Mouse (Mus musculus) midbrain, embryonic 13.5 days (tissue): ENCODE measurements around the gene H2-Ab1. TPM values are rescaled to one million over a fixed set of nuclear protein-coding genes. Genes with fewer than 3 reads are reported as not detected.

Experiments
- ATAC-seq: fragments of 200-750 bp; cut with Nextera tagmentation; 2 replicates; pipeline ENCODE4 v1.8.0; 2017; ENCODE audit warnings: mild to moderate bottlenecking, moderate TSS enrichment, moderate library complexity
- H3K27ac ChIP-seq: fragments of 300-500 bp; sonication (generic); 2 replicates; pipeline ENCODE4 v1.5.1; 2015; ENCODE audit warnings: inconsistent platforms, mild to moderate bottlenecking, moderate library complexity
- H3K27me3 ChIP-seq: fragments of 300-500 bp; sonication (generic); 2 replicates; pipeline ENCODE4 v1.6.1; 2015; ENCODE audit warnings: mild to moderate bottlenecking, inconsistent platforms
- H3K36me3 ChIP-seq: fragments of 300-500 bp; sonication (generic); 2 replicates; pipeline ENCODE4 v1.6.1; 2015; ENCODE audit warnings: mild to moderate bottlenecking, inconsistent platforms
- H3K4me1 ChIP-seq: fragments of 300-500 bp; sonication (generic); replicated peaks from 2 replicates; pipeline ENCODE4 v1.6.1; 2015; ENCODE audit warnings: inconsistent platforms
- H3K4me2 ChIP-seq: fragments of 300-500 bp; sonication (generic); replicated peaks from 2 replicates; pipeline ENCODE4 v1.6.1; 2015; ENCODE audit warnings: moderate library complexity, mild to moderate bottlenecking, inconsistent platforms
- H3K4me3 ChIP-seq: fragments of 300-500 bp; sonication (generic); replicated peaks from 2 replicates; pipeline ENCODE4 v1.5.1; 2015; ENCODE audit warnings: mild to moderate bottlenecking, inconsistent platforms
- H3K9ac ChIP-seq: fragments of 300-500 bp; sonication (generic); replicated peaks from 2 replicates; pipeline ENCODE4 v1.6.1; 2015; ENCODE audit warnings: mild to moderate bottlenecking, inconsistent platforms
- H3K9me3 ChIP-seq: fragments of 300-500 bp; sonication (generic); 2 replicates; pipeline ENCODE4 v1.6.1; 2016; ENCODE audit warnings: mild to moderate bottlenecking, inconsistent platforms
- WGBS: fragments of 180-500 bp; shearing (Covaris S2); methylation state at CpG from one replicate; pipeline ENCODE4 v1.1.7; 2015; 5-methylcytosine and 5-hydroxymethylcytosine counted together
- polyA plus RNA-seq: library from polyadenylated mRNA; unstranded; fragments of >200 nt; fragmentation: Nextera tagmentation; extraction: Ambion mirVana; gene quantifications from 2 replicates; pipeline ENCODE4 v1.2.1, GENCODE M21; 2015

The H2-Ab1 gene
- polyA plus RNA-seq, 1 experiment from 2014 or later, result 1.7 TPM

GRCm38 (mm10) chr17:34286999-34287398 is 29.5 kb downstream of the H2-Ab1 start:
- no peaks in the 10 kb centered on the region for H3K4me1 ChIP-seq
- no peak overlapping the region for H3K4me2 ChIP-seq
- H3K36me3 ChIP-seq, result no peaks in the 10 kb centered on the region
- no peak overlapping the region for H3K27ac ChIP-seq
- no peak for ATAC-seq
- no peaks in the 10 kb centered on the region for H3K27me3 ChIP-seq
- no peak overlapping the region for H3K4me3 ChIP-seq
- WGBS, result 72% methylated on average over 6 of the region's 6 CpGs
- no peak overlapping the region for H3K9ac ChIP-seq
- H3K9me3 ChIP-seq, result no peaks in the 10 kb centered on the region

GRCm38 (mm10) chr17:34287648-34288047 is 30.2 kb downstream of the H2-Ab1 start, which contains the start of gene H2-Aa:
Gene H2-Aa, minus strand, starts transcription at chr17:34287823.
- Histone ChIP-seq H3K9ac (no peak within 1 kb of the TSS), H3K4me1 (no peaks in the 10 kb centered on the region), H3K4me2 (no peak within 1 kb of the TSS), H3K27me3 (no peaks in the 10 kb centered on the region), H3K36me3 (no peaks in the 10 kb centered on the region), H3K4me3 (no peak within 1 kb of the TSS), H3K9me3 (no peaks in the 10 kb centered on the region), H3K27ac (no peak within 1 kb of the TSS)
- WGBS, result 16% methylated on average over 8 of the region's 8 CpGs
- ATAC-seq, result 0 out of 2 replicates have a peak, but pooled peaks have one; percentile 20

- Histone ChIP-seq H3K27me3 (no peaks in the 10 kb centered on the region), H3K27ac (no peak overlapping the region), H3K9me3 (no peaks in the 10 kb centered on the region), H3K36me3 (no peaks in the 10 kb centered on the region), H3K9ac (no peak overlapping the region), H3K4me2 (no peak overlapping the region), H3K4me1 (no peaks in the 10 kb centered on the region), H3K4me3 (no peak overlapping the region)
- WGBS, result 68% methylated on average over 3 of the region's 3 CpGs
- no peak for ATAC-seq
Observed at GRCm38 (mm10) chr17:34288131-34288530, 30.6 kb downstream of the H2-Ab1 start.

GRCm38 (mm10) chr17:34291609-34292008 is 34.1 kb downstream of the H2-Ab1 start:
- H3K9me3 ChIP-seq, result no peaks in the 10 kb centered on the region
- ATAC-seq, result peak; percentile 93
- no peak overlapping the region for H3K4me3 ChIP-seq
- H3K4me1 ChIP-seq, result no peaks in the 10 kb centered on the region; the same call in 1 of the 2 replicates
- H3K9ac ChIP-seq, result no peak overlapping the region
- 14% methylated on average over 8 of the region's 8 CpGs for WGBS
- no peak overlapping the region for H3K4me2 ChIP-seq
- peaks cover 3% of the 10 kb centered on the region; the same call in 1 of the 2 replicates for H3K27me3 ChIP-seq
- H3K27ac ChIP-seq, result no peak overlapping the region
- H3K36me3 ChIP-seq, result no peaks in the 10 kb centered on the region

- H3K9me3 ChIP-seq, result no peaks in the 10 kb centered on the region
- no peak overlapping the region for H3K4me3 ChIP-seq
- H3K9ac ChIP-seq, result no peak overlapping the region
- ATAC-seq, result no peak
- peaks cover under 1% of the 10 kb centered on the region for H3K4me1 ChIP-seq
- no peak overlapping the region for H3K27ac ChIP-seq
- peaks cover 3% of the 10 kb centered on the region; the same call in 1 of the 2 replicates for H3K27me3 ChIP-seq
- H3K4me2 ChIP-seq, result no peak overlapping the region
- no peaks in the 10 kb centered on the region for H3K36me3 ChIP-seq
- WGBS, result 91% methylated on average over 4 of the region's 4 CpGs
Observed at GRCm38 (mm10) chr17:34292570-34292969, 35.1 kb downstream of the H2-Ab1 start.

GRCm38 (mm10) chr17:34293533-34293932 is 36.0 kb downstream of the H2-Ab1 start:
- Histone ChIP-seq H3K27ac (no peak overlapping the region), H3K9me3 (no peaks in the 10 kb centered on the region), H3K9ac (no peak overlapping the region), H3K36me3 (no peaks in the 10 kb centered on the region), H3K4me3 (no peak overlapping the region), H3K27me3 (peaks cover 3% of the 10 kb centered on the region; the same call in 1 of the 2 replicates), H3K4me2 (no peak overlapping the region), H3K4me1 (peaks cover 5% of the 10 kb centered on the region)
- 68% methylated on average over 2 of the region's 2 CpGs for WGBS
- no peak for ATAC-seq

- H3K4me3 ChIP-seq, result no peak overlapping the region
- peaks cover 5% of the 10 kb centered on the region for H3K4me1 ChIP-seq
- no peak overlapping the region for H3K27ac ChIP-seq
- 67% methylated on average over 4 of the region's 4 CpGs for WGBS
- peaks cover 3% of the 10 kb centered on the region; the same call in 1 of the 2 replicates for H3K27me3 ChIP-seq
- no peak for ATAC-seq
- H3K36me3 ChIP-seq, result no peaks in the 10 kb centered on the region
- no peaks in the 10 kb centered on the region for H3K9me3 ChIP-seq
- no peak overlapping the region for H3K9ac ChIP-seq
- no peak overlapping the region for H3K4me2 ChIP-seq
Observed at GRCm38 (mm10) chr17:34294249-34294648, 36.8 kb downstream of the H2-Ab1 start.

- no peaks in the 10 kb centered on the region for H3K36me3 ChIP-seq
Observed at GRCm38 (mm10) chr17:34295307-34295706, 37.8 kb downstream of the H2-Ab1 start.

GRCm38 (mm10) chr17:34295891-34296794 is 38.7 kb downstream of the H2-Ab1 start:
- no peak overlapping the region for H3K27ac ChIP-seq

More at GRCm38 (mm10) chr17:34295307-34295706, 37.8 kb downstream of the H2-Ab1 start:
- Histone ChIP-seq H3K4me2 (no peak overlapping the region), H3K4me1 (peaks cover 5% of the 10 kb centered on the region), H3K9me3 (no peaks in the 10 kb centered on the region), H3K4me3 (no peak overlapping the region), H3K27ac (no peak overlapping the region), H3K27me3 (peaks cover 3% of the 10 kb centered on the region; the same call in 1 of the 2 replicates), H3K9ac (no peak overlapping the region)
- ATAC-seq, result no peak

GRCm38 (mm10) chr17:34299356-34299755 is 41.9 kb downstream of the H2-Ab1 start:
- no peak overlapping the region for H3K9ac ChIP-seq

More at GRCm38 (mm10) chr17:34295891-34296794, 38.7 kb downstream of the H2-Ab1 start:
- 0 out of 2 replicates have a peak overlapping the region, but pooled peaks have one; percentile 24 for H3K9ac ChIP-seq
- H3K36me3 ChIP-seq, result no peaks in the 10 kb centered on the region
- H3K9me3 ChIP-seq, result no peaks in the 10 kb centered on the region
- peak; percentile 86 for ATAC-seq
- peaks cover 5% of the 10 kb centered on the region for H3K4me1 ChIP-seq
- peaks cover 3% of the 10 kb centered on the region; the same call in 1 of the 2 replicates for H3K27me3 ChIP-seq
- WGBS, result 21% methylated on average over 23 of the region's 23 CpGs
- peak overlapping the region; percentile 48 for H3K4me2 ChIP-seq
- H3K4me3 ChIP-seq, result peak overlapping the region; percentile 39

GRCm38 (mm10) chr17:34300071-34300470 is 42.6 kb downstream of the H2-Ab1 start:
- no peak overlapping the region for H3K9ac ChIP-seq
- ATAC-seq, result no peak
- H3K27me3 ChIP-seq, result no peaks in the 10 kb centered on the region
- H3K4me3 ChIP-seq, result no peak overlapping the region
- no peak overlapping the region for H3K4me2 ChIP-seq
- H3K4me1 ChIP-seq, result peaks cover 5% of the 10 kb centered on the region
- 88% methylated on average over 8 of the region's 8 CpGs for WGBS
- H3K9me3 ChIP-seq, result no peaks in the 10 kb centered on the region
- H3K27ac ChIP-seq, result no peak overlapping the region
- H3K36me3 ChIP-seq, result no peaks in the 10 kb centered on the region

More at GRCm38 (mm10) chr17:34299356-34299755, 41.9 kb downstream of the H2-Ab1 start:
- H3K9me3 ChIP-seq, result no peaks in the 10 kb centered on the region
- H3K4me2 ChIP-seq, result no peak overlapping the region
- peaks cover 5% of the 10 kb centered on the region for H3K4me1 ChIP-seq
- no peak overlapping the region for H3K27ac ChIP-seq
- no peak for ATAC-seq
- no peaks in the 10 kb centered on the region for H3K36me3 ChIP-seq
- no peak overlapping the region for H3K4me3 ChIP-seq
- no peaks in the 10 kb centered on the region for H3K27me3 ChIP-seq
- WGBS, result 58% methylated on average over 3 of the region's 3 CpGs
